Mouse (Mus musculus): ENCODE results near the gene Gm49450. TPM values are rescaled to one million over a fixed set of nuclear protein-coding genes. Genes with fewer than 3 reads are reported as not detected.

Gm49450 gene
- polyA plus RNA-seq, 1 experiment = 23.9 TPM

DNA sequence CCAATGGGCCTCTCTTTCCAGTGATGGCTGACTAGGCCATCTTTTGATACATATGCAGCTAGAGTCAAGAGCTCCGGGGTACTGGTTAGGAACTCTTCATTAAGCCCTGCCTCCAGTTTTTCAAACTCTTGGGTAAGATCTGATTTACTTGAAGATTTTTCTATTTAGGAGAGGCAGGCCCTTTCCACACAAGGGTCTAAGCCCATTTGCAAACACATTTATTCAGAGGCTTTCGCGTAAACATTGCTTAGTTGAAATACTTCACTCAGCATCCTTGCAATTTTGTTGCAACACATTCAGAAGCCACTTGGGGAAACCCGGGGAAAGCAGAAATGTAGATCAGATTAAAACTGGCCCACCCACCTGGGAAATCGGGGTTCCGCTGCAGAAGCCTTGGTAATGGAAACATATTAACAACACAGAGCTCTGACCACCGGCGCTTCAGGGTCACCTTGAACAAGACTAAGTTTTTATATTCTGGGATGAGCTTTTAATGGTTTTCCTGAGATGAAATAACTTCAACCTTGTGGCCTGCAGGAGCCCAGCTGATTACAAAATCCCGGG lies 41.7 kb upstream of the Gm49450 start:
- WGBS = 83% methylated on average over 9 of the region's 9 CpGs
- no peak for TF ChIP-seq POLR2A (IDR thresholded peaks at IDR 0.05; ENCODE audit: low read depth, low read length)
- TF ChIP-seq CTCF (IDR thresholded peaks at IDR 0.05; ENCODE audit: extremely low read depth, insufficient read length, insufficient replicate concordance, low read depth, low read length) = no peak
- H3K4me1 ChIP-seq (ENCODE audit: control insufficient read depth, insufficient read depth, insufficient read length, low read length) = peaks cover 10% of the 10 kb centered on the region; the same call in 1 of the 2 replicates

DNA sequence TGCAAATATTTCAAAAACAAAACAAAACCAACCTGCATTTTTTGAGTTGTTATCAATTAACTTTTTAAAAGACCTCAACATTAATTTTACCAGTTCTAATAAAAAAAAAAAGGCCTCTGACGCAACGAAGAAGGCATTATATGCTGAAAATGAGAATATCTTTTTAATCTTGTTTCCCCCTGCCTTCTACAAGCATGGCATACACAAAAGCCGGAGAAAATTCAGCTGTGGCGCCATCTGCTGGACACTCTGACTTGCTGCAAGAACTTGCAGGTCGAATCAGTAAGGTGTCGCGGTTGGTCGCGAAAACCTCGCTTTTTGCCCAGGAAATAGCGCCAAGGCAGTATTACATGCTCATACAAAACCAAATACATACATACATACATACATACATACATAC lies 40.5 kb upstream of the Gm49450 start:
- WGBS = under 1% methylated on average over 11 of the region's 11 CpGs
- H3K4me1 ChIP-seq (ENCODE audit: control insufficient read depth, insufficient read depth, insufficient read length, low read length) = peaks cover 10% of the 10 kb centered on the region; the same call in 1 of the 2 replicates
- peak; percentile 88; the same call in 1 of the 2 replicates for TF ChIP-seq CTCF (IDR thresholded peaks at IDR 0.05; ENCODE audit: extremely low read depth, insufficient read length, insufficient replicate concordance, low read depth, low read length)
- no peak for TF ChIP-seq POLR2A (IDR thresholded peaks at IDR 0.05; ENCODE audit: low read depth, low read length)
- H3K4me3 ChIP-seq (ENCODE audit: low read depth, low read length) = no peak overlapping the region
- no peaks in the 10 kb centered on the region for H3K27me3 ChIP-seq (ENCODE audit: control insufficient read depth, insufficient read depth, low read length)
- H3K27ac ChIP-seq (ENCODE audit: insufficient read depth, low read depth, low read length) = no peak overlapping the region
- H3K36me3 ChIP-seq (ENCODE audit: control insufficient read depth, insufficient read depth, low read length) = no peaks in the 10 kb centered on the region

More for the DNA sequence above, 41.7 kb upstream of the Gm49450 start:
- H3K36me3 ChIP-seq (ENCODE audit: control insufficient read depth, insufficient read depth, low read length) = no peaks in the 10 kb centered on the region
- H3K27ac ChIP-seq (ENCODE audit: insufficient read depth, low read depth, low read length) = no peak overlapping the region
- H3K27me3 ChIP-seq (ENCODE audit: control insufficient read depth, insufficient read depth, low read length) = no peaks in the 10 kb centered on the region
- no peak overlapping the region for H3K4me3 ChIP-seq (ENCODE audit: low read depth, low read length)

DNA sequence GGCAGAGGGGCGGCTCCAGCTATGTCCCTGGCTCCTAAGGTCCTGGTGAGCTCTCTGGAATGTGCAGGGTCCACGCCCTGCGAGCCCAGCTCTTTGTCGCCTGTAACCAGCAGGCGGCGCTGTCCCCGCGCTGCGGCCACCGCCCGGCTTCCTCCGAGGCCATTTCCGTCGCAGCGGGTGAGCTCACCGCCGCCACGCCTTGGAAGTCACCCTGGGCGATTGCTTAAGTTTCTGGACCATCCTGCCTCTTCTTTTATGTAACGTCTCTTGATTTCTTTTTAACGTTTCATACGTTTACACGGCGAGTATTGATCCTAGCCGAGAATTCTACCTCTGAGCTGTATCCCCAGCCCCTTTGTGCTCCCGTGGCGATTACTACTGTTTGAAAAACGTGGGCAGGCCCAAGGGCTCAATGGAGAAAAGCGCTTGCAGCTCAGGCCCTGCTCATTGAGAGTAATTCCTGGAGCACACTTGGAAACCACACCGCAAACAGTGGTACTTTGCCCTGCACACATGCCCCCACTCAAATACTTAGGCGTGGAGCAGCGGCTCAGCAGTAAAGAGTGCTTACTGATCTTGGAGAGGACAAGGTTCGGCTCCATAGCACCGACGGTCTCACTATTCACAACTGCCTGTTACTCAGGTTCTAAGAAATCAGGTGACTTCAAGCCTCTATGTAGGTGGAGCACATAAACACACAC lies 39.9 kb upstream of the Gm49450 start:
- peak overlapping the region; percentile 98 for H3K27ac ChIP-seq (ENCODE audit: insufficient read depth, low read depth, low read length)
- TF ChIP-seq POLR2A (IDR thresholded peaks at IDR 0.05; ENCODE audit: low read depth, low read length) (0 out of 2 replicates have a peak, but pooled peaks have one; percentile 34), CTCF (IDR thresholded peaks at IDR 0.05; ENCODE audit: extremely low read depth, insufficient read length, insufficient replicate concordance, low read depth, low read length) (peak; percentile 97)
- under 1% methylated on average over 35 of the region's 35 CpGs for WGBS

DNA sequence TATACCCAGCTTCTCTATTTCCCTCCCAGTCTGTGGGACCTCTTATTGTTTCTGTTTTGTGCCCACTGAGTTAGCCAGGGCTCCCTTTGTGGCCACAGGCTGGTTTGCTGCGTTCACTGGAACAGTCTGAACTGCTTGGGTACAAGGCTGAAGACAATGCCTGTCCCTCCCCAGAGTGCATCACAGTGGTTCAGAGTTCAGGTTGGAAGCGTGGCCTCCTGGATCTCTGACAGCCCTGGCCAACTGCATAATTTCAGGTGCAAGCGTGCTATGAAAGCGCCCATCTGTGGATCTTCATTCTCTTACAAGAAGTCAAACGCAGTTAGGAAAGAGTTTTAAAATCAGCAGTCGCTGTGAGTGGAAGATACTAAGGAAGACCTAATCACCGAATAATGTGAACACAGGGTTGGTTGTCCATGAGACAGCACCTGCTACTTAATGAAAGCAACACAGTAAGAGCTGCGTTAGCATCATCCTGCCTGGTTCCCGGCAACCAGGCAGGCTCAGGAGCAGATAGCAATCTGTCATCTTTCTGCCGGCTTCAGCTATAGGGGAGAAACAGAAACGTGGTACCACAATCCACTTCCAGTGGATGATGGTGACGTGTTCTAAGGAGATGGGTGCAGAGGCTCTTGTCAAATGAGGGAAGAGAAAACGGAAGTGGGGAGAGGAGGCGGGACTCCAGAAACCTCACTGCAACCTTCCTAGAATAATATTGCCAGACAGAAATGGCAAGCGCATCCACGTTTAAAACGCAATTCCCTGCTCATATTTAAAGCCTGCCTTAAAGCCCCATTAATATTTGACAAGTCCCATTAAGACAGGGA lies 38.9 kb upstream of the Gm49450 start:
- 27% methylated on average over 17 of the region's 17 CpGs for WGBS
- Histone ChIP-seq H3K36me3 (ENCODE audit: control insufficient read depth, insufficient read depth, low read length) (no peaks in the 10 kb centered on the region), H3K27ac (ENCODE audit: insufficient read depth, low read depth, low read length) (peak overlapping the region; percentile 77), H3K4me3 (ENCODE audit: low read depth, low read length) (no peak overlapping the region), H3K4me1 (ENCODE audit: control insufficient read depth, insufficient read depth, insufficient read length, low read length) (peaks cover 3% of the 10 kb centered on the region; the same call in 1 of the 2 replicates), H3K27me3 (ENCODE audit: control insufficient read depth, insufficient read depth, low read length) (no peaks in the 10 kb centered on the region)
- TF ChIP-seq POLR2A (IDR thresholded peaks at IDR 0.05; ENCODE audit: low read depth, low read length) (no peak), CTCF (IDR thresholded peaks at IDR 0.05; ENCODE audit: extremely low read depth, insufficient read length, insufficient replicate concordance, low read depth, low read length) (no peak)

More for the DNA sequence above, 39.9 kb upstream of the Gm49450 start:
- no peaks in the 10 kb centered on the region for H3K27me3 ChIP-seq (ENCODE audit: control insufficient read depth, insufficient read depth, low read length)
- peak overlapping the region; percentile 56 for H3K4me3 ChIP-seq (ENCODE audit: low read depth, low read length)
- no peaks in the 10 kb centered on the region for H3K36me3 ChIP-seq (ENCODE audit: control insufficient read depth, insufficient read depth, low read length)
- peaks cover 7% of the 10 kb centered on the region; the same call in 1 of the 2 replicates for H3K4me1 ChIP-seq (ENCODE audit: control insufficient read depth, insufficient read depth, insufficient read length, low read length)

DNA sequence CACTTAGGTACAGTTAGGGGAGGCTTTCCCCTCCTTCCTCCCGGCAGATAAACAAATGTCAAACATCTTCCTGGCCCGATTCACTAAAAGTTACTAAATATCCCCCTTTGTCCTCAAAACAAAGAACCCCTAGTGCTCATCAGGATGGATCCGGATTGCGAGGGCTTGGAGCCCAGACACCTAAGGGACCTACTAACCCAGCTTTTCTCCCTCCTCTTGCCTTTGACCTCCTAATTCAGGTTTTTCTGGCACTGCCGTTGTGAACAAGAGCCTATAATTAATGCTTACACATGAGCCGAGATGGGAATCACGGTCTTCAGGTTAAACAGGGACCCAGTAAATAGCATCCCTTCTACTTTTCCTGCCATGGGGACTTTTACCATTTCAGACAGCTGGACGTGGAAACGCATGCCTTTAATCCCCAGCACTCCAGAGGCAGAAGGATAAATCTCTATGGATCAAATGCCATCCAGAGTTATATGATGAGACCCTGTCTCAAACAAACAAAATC lies 38.2 kb upstream of the Gm49450 start:
- 68% methylated on average over 9 of the region's 9 CpGs for WGBS
- H3K4me3 ChIP-seq (ENCODE audit: low read depth, low read length) = no peak overlapping the region
- H3K27me3 ChIP-seq (ENCODE audit: control insufficient read depth, insufficient read depth, low read length) = no peaks in the 10 kb centered on the region
- peaks cover 3% of the 10 kb centered on the region; the same call in 1 of the 2 replicates for H3K4me1 ChIP-seq (ENCODE audit: control insufficient read depth, insufficient read depth, insufficient read length, low read length)
- no peaks in the 10 kb centered on the region for H3K36me3 ChIP-seq (ENCODE audit: control insufficient read depth, insufficient read depth, low read length)
- TF ChIP-seq CTCF (IDR thresholded peaks at IDR 0.05; ENCODE audit: extremely low read depth, insufficient read length, insufficient replicate concordance, low read depth, low read length) (no peak), POLR2A (IDR thresholded peaks at IDR 0.05; ENCODE audit: low read depth, low read length) (no peak)
- no peak overlapping the region for H3K27ac ChIP-seq (ENCODE audit: insufficient read depth, low read depth, low read length)

DNA sequence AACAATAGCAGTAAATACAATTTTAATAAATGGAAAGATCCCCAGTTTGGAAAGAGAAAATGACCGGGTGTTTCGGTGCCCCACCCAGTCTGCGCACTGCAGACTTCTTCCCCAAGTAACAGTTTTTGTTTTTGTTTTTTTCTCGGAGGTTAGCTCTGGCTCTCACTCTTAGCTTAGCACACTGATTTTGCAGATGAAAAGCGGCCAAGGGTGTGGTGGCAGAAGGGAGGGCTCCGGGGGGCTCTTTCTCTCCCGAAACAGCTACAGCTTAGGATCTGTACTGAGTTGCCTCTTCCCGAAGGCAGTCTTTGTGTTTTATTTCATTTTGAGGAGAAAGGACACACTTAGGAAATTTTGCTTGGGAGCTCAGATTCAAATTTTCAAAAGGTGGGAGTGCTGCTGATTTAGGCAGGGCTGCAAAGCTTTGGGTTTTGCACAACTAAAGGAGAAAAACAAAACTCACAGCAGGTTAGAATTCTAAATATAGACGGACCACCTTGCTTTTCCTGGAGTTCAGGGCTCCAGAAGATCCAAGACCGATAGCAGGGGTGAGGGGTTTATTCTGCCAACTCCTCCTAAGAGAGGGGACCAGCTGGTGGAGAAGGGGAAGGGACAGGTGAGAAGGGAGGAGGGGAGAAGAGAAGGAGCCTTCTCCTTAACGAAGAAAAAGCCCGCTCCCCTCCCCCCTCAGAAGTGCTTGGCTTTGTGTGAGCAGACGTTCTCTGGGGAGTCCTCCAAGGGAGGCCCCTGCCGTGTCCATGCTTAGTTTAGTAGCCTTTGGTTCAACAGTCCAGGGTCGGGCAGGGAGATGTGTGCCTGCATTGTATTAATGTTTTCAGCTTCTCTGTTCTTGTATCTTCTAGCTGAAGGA lies 37.6 kb upstream of the Gm49450 start:
- no peak for TF ChIP-seq CTCF (IDR thresholded peaks at IDR 0.05; ENCODE audit: extremely low read depth, insufficient read length, insufficient replicate concordance, low read depth, low read length)
- TF ChIP-seq POLR2A (IDR thresholded peaks at IDR 0.05; ENCODE audit: low read depth, low read length) = no peak
- Histone ChIP-seq H3K36me3 (ENCODE audit: control insufficient read depth, insufficient read depth, low read length) (no peaks in the 10 kb centered on the region), H3K4me3 (ENCODE audit: low read depth, low read length) (no peak overlapping the region), H3K27ac (ENCODE audit: insufficient read depth, low read depth, low read length) (no peak overlapping the region), H3K27me3 (ENCODE audit: control insufficient read depth, insufficient read depth, low read length) (no peaks in the 10 kb centered on the region), H3K4me1 (ENCODE audit: control insufficient read depth, insufficient read depth, insufficient read length, low read length) (peaks cover 3% of the 10 kb centered on the region; the same call in 1 of the 2 replicates)
- WGBS = 58% methylated on average over 15 of the region's 15 CpGs

Data from small intestine, adult 2 months (tissue).